Mouse (Mus musculus): ENCODE measurements around the gene Syf2. TPM values are rescaled to one million over a fixed set of nuclear protein-coding genes. Genes with fewer than 3 reads are reported as not detected.
"Not testable (repeated sequence)": the region's sequence is repeated elsewhere in the genome, so short reads cannot be mapped to it uniquely, and the experiment has no call there.

Syf2 gene
- polyA plus RNA-seq (2015; fragmentation: Nextera tagmentation; extraction: Ambion mirVana), result 74.0 and 75.3 TPM in 2 replicates

DNA sequence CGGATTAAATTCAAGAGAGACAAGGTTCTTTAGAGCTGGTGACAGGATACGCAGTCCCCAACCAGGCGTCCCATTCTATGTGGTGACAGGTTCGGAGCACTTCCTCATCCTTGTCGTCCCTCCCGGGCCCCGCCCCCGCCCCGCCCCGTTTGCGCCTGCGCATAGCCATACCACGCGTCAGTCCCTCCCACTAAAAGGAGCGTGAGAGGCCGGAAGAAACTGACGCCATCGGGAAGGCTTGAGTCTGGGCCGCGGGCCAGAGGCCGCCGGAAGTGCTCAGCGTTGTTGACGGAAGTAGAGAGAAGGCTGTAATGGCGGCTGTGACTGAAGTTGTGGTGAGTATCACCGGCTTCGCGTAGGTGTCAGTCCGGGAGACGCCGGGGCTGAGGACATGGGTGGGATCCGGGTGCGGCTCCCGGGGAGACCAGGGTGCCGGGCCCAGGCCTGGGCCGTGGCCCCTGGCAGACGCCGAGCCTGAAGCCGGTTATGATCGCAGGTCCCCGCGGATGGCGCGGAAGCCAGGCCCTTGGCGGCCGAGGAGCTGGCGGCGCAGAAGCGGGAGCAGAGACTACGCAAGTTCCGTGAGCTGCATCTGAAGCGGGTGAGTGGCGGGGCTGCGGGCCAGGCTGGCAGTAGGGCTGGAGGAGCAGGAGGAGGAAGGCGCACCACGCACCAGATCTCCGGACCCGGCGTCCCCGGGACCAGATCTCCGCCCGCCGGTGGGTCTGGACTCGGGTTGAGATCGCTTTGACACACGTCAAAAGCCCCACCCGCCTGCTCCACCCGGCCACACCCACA, at the start of gene Syf2:
Gene Syf2, plus strand, starts transcription at position 215 of the 798 bp plus-strand sequence.
- Histone ChIP-seq H3K4me2 (replicated peaks) (peak within 1 kb of the TSS; percentile 92), H3K4me1 (replicated peaks) (peaks cover 26% of the 10 kb centered on the region), H3K27ac (peak within 1 kb of the TSS; percentile 84), H3K4me3 (replicated peaks) (peak within 1 kb of the TSS; percentile 99), H3K36me3 (peaks cover 60% of the 10 kb centered on the region), H3K27me3 (no peaks in the 10 kb centered on the region), H3K9ac (replicated peaks) (peak within 1 kb of the TSS; percentile 80), H3K9me3 (no peaks in the 10 kb centered on the region)
- peak; percentile 97 for ATAC-seq
- WGBS, result under 1% methylated on average over 68 of the region's 68 CpGs

DNA sequence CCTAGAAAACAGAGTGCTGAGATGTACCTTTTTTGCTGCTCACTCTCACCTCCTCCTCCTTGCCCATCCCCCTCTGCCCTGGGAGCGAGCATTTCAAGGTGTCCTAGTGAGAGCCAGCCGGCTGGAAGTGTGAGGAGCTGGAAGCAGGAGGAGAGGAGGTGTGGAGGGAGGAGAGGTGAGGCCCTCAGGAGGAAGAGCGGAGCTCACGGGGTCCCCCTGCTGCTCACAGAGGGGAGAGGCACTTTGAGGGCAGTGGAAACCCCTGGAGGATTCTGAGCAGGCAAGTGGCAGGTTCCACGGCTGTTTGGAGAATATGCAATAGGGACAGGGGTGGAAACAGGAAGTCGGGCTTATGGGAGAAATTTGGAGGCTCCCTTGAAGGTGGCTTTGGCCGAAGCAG, 47.4 kb upstream of the Syf2 start:
- 33% methylated on average over 7 of the region's 7 CpGs for WGBS
- H3K27me3 ChIP-seq, result no peaks in the 10 kb centered on the region
- no peak for ATAC-seq
- peaks cover 6% of the 10 kb centered on the region; the same call in 1 of the 2 replicates for H3K4me1 ChIP-seq (replicated peaks)
- H3K4me3 ChIP-seq (replicated peaks), result no peak overlapping the region
- H3K9ac ChIP-seq (replicated peaks), result no peak overlapping the region
- H3K27ac ChIP-seq, result no peak overlapping the region
- H3K9me3 ChIP-seq, result 0 out of 2 replicates have a peak, but pooled peaks cover 3% of the 10 kb centered on the region
- H3K36me3 ChIP-seq, result no peaks in the 10 kb centered on the region
- H3K4me2 ChIP-seq (replicated peaks), result no peak overlapping the region

DNA sequence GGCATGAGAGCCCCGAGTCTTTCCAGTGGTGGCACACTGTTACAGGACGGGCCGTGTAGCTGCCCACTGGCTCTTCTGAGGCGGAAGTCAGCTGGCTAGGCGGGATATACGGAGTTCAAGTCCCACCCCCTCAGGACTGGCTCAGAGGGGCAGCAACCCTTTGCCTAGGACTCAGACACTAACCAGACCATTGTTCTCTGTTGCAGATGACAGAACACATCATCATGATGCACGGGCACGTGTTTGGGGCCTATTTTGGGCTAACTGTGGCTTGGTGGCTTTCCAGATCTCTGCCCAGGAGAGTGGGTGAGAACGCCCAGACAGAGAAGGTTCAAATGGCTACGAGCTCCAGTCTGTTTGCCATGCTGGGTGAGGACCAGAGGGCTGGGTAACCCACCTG, 46.9 kb upstream of the Syf2 start:
- Histone ChIP-seq H3K27me3 (no peaks in the 10 kb centered on the region), H3K36me3 (no peaks in the 10 kb centered on the region), H3K9me3 (0 out of 2 replicates have a peak, but pooled peaks cover 3% of the 10 kb centered on the region), H3K4me1 (replicated peaks) (peaks cover 6% of the 10 kb centered on the region; the same call in 1 of the 2 replicates), H3K9ac (replicated peaks) (no peak overlapping the region), H3K27ac (no peak overlapping the region), H3K4me2 (replicated peaks) (no peak overlapping the region), H3K4me3 (replicated peaks) (no peak overlapping the region)
- 89% methylated on average over 10 of the region's 10 CpGs for WGBS
- no peak for ATAC-seq

DNA sequence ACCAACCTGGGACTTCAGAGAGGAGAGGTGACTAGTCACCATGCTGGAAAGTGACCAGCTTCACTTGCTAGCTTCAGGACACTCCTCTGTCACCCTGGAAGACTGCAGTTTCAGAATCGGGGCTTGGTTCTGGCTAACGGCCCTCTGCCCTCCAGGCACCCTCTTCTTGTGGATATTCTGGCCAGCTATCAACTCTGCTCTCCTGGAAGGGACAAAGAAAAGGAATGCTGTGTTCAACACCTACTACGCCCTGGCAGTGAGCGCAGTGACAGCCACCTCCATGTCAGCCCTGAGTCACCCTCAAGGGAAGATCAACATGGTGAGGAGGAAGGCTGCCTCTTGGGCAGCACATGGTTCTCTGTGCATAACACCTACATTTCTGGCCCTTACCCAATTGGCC, 46.3 kb upstream of the Syf2 start:
- H3K9me3 ChIP-seq, result 0 out of 2 replicates have a peak, but pooled peaks cover 3% of the 10 kb centered on the region
- WGBS, result 93% methylated on average over 4 of the region's 4 CpGs
- no peaks in the 10 kb centered on the region for H3K36me3 ChIP-seq
- no peak overlapping the region for H3K27ac ChIP-seq
- ATAC-seq, result no peak
- H3K4me2 ChIP-seq (replicated peaks), result no peak overlapping the region
- H3K4me1 ChIP-seq (replicated peaks), result peaks cover 5% of the 10 kb centered on the region; the same call in 1 of the 2 replicates
- H3K4me3 ChIP-seq (replicated peaks), result no peak overlapping the region
- H3K9ac ChIP-seq (replicated peaks), result no peak overlapping the region
- no peaks in the 10 kb centered on the region for H3K27me3 ChIP-seq

DNA sequence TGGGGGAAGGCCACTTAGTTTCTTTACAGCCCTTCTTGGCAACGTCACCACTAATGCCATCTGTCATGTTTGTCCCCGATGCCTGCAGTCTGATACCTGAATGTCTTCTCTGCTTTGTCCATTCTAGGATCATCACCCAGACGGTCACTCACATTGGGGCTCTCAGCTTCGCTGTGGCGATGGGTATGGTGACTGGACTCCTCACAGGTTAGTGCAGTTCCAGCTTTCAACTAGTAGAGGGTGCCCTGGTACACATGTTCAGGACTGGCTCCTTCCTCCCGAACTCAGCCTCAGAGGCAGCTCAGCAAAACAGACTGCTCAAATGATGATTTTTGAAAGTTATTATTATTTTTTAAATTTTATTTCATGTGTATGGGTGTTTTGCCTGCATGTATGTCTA, 38.6 kb upstream of the Syf2 start:
- Histone ChIP-seq H3K9me3 (no peaks in the 10 kb centered on the region), H3K9ac (replicated peaks) (no peak overlapping the region), H3K4me3 (replicated peaks) (no peak overlapping the region), H3K27me3 (no peaks in the 10 kb centered on the region), H3K27ac (no peak overlapping the region), H3K4me1 (replicated peaks) (peaks cover 3% of the 10 kb centered on the region; the same call in 1 of the 2 replicates), H3K4me2 (replicated peaks) (no peak overlapping the region), H3K36me3 (peaks cover 23% of the 10 kb centered on the region)
- 82% methylated on average over 6 of the region's 6 CpGs for WGBS
- ATAC-seq, result no peak

DNA sequence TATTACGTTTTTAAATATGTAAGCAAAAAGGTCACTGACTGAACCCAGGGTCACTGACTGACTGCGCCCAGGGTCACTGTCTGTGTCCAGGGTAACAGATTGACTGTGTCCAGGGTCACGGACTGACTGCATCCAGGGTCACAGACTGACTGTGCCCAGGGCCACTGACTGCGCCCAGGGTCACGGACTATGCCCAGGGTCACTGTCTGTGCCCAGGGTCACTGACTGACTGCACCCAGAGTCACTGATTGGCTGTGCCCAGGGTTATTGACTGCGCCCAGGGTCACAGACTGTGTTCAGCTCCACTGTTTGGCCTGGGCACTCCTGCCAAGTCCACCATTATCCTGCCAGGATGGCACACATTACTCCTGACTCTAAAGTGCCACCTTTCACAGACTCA, 33.4 kb upstream of the Syf2 start:
- peaks cover 74% of the 10 kb centered on the region for H3K36me3 ChIP-seq

DNA sequence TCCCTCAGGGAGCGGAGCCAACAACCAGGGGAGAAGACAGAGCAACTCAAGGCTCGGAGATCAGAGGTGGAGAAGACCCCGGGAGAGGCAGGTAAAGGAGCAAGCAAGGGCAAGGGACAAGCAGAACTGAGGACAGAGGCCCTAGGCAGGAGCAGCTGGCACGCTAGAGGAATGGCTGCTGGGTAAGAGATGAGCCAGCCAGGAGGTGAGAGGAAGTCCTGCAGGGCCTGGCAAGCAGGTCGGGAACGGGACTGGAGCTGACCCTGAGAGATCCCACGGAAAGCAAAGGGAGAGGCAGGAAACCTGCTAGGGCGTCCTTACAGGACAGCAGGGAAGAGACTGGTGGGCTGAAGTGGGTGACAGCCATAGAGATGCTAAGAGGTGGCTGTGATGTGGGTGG, 29.6 kb upstream of the Syf2 start:
- no peak overlapping the region for H3K4me3 ChIP-seq (replicated peaks)
- no peaks in the 10 kb centered on the region for H3K9me3 ChIP-seq
- 97% methylated on average over 8 of the region's 8 CpGs for WGBS
- H3K36me3 ChIP-seq, result peaks cover 99% of the 10 kb centered on the region
- no peak for ATAC-seq
- H3K9ac ChIP-seq (replicated peaks), result no peak overlapping the region
- H3K27ac ChIP-seq, result no peak overlapping the region
- H3K4me1 ChIP-seq (replicated peaks), result no peaks in the 10 kb centered on the region
- no peak overlapping the region for H3K4me2 ChIP-seq (replicated peaks)
- no peaks in the 10 kb centered on the region for H3K27me3 ChIP-seq

More for the DNA sequence above, 33.4 kb upstream of the Syf2 start:
- Histone ChIP-seq H3K9me3 (no peaks in the 10 kb centered on the region), H3K4me2 (replicated peaks) (no peak overlapping the region), H3K9ac (replicated peaks) (no peak overlapping the region), H3K4me3 (replicated peaks) (no peak overlapping the region), H3K27me3 (no peaks in the 10 kb centered on the region), H3K4me1 (replicated peaks) (peaks cover 3% of the 10 kb centered on the region; the same call in 1 of the 2 replicates), H3K27ac (no peak overlapping the region)
- 93% methylated on average over 6 of the region's 6 CpGs for WGBS
- ATAC-seq, result no peak

DNA sequence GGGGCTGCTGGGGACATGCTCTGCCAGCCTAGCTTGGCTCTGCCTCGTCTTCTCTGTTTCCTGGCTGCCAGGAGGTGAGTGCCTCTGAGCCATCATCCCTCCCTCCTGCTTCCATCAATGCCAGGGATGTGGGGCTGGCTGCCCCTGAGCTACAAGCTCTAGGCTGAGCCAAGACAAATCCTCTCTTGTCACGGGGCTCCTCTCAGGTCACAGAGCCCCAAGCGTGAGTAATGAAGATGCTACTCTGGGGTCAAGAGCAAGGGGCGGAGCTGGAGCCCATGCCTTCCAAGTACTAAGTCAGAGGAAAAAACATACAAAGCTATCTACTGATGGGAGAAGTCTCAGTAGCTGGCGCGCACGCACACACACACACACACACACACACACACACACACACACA, 27.7 kb upstream of the Syf2 start:
- ATAC-seq, result no peak
- peaks cover 99% of the 10 kb centered on the region for H3K36me3 ChIP-seq
- WGBS, result 56% methylated on average over 4 of the region's 7 CpGs

DNA sequence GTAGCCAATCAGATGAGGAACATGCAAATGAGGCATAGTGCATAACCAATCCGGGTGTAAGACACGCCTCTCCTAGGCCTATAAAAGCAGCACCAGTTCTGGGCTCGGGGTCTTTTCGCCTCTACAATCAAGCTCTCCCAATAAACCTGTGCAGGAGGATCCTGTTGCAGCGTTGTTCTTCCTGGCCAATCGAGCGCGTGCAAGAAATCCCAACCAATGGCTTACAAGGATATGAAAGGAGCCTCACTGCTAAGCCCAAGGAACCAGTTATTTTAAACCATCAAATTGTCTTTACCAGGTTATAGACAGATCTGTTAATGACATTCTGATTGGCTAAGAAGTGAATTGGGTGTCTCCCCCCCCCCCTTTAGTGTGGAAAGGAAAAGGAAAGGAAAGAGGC, 19.3 kb upstream of the Syf2 start:
- H3K9me3 ChIP-seq; H3K27me3 ChIP-seq; H3K9ac ChIP-seq (replicated peaks); H3K4me3 ChIP-seq (replicated peaks); H3K4me2 ChIP-seq (replicated peaks); ATAC-seq; H3K27ac ChIP-seq: not testable (repeated sequence)
- 99% methylated on average over 7 of the region's 8 CpGs for WGBS
- peaks cover 47% of the 10 kb centered on the region for H3K36me3 ChIP-seq
- H3K4me1 ChIP-seq (replicated peaks), result peaks cover 18% of the 10 kb centered on the region

More for the DNA sequence above, 27.7 kb upstream of the Syf2 start:
- Histone ChIP-seq H3K4me1 (replicated peaks) (no peaks in the 10 kb centered on the region), H3K4me2 (replicated peaks) (no peak overlapping the region), H3K27me3 (no peaks in the 10 kb centered on the region), H3K4me3 (replicated peaks) (no peak overlapping the region), H3K27ac (no peak overlapping the region), H3K9ac (replicated peaks) (no peak overlapping the region), H3K9me3 (no peaks in the 10 kb centered on the region)

DNA sequence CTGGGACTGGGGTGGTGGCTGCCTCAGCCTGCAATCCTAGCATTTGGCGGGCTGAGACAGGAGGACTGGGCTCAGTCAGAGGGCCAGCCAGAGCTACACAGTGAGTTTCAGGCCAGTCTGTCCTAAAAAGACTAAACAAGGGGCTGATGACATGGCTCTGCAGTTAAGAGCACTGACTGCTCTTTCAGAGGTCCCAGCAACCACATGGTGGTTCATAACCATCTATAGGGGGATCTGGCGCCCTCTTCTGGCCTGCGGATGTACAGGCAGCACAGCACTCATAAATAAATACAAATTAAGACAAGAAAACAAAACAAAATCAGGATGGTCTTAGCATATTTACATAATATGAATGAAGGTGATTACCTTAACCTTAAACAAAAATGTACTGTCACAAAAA, 17.3 kb upstream of the Syf2 start:
- H3K4me1 ChIP-seq (replicated peaks), result peaks cover 18% of the 10 kb centered on the region
- peak overlapping the region; percentile 94 for H3K4me3 ChIP-seq (replicated peaks)
- no peak overlapping the region for H3K27ac ChIP-seq
- H3K4me2 ChIP-seq (replicated peaks), result peak overlapping the region; percentile 75
- H3K9me3 ChIP-seq, result no peaks in the 10 kb centered on the region
- 26% methylated on average over 3 of the region's 3 CpGs for WGBS
- ATAC-seq, result no peak
- H3K27me3 ChIP-seq, result no peaks in the 10 kb centered on the region
- peaks cover 27% of the 10 kb centered on the region for H3K36me3 ChIP-seq
- peak overlapping the region; percentile 28; the same call in 1 of the 2 replicates for H3K9ac ChIP-seq (replicated peaks)

DNA sequence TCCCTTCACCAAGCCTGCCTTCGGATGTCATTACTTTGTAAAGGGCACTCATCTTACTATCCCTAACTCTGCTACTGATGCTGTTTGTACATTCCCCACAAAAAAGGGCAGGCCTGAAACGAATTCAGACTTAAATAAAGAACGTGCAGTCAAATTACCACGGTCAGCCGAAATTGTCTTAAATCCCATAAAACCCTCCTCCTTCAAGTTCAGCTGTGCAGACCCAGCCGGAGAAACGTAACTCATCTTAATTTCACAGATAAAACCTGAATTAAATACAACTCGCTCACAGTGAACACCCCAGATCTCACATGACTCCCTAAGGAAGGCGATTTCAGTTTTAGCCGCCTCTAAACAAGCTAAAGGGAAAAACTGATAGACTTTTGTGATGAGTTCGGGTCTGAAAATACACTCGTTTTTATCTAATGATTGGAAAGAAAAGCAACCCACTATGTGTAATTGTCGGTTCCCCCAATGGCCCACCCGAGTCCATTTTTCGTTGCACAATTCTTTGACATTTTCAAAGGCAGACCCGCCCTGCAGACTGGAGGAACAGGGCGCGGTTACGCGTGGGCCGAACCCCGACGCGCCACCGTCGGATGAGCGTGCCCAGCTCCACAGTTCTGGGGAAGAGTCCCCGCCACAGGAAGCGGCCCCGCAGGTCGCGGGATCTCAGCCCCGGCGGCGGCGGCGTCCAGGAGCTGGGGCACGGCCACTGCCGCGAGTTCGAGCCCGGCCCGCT, 16.4 kb upstream of the Syf2 start:
- H3K4me1 ChIP-seq (replicated peaks), result peaks cover 18% of the 10 kb centered on the region
- H3K27me3 ChIP-seq, result no peaks in the 10 kb centered on the region
- peak overlapping the region; percentile 87 for H3K27ac ChIP-seq
- peak; percentile 81 for ATAC-seq
- no peaks in the 10 kb centered on the region for H3K9me3 ChIP-seq
- H3K4me3 ChIP-seq (replicated peaks), result peak overlapping the region; percentile 94
- H3K9ac ChIP-seq (replicated peaks), result peak overlapping the region; percentile 94
- peak overlapping the region; percentile 75 for H3K4me2 ChIP-seq (replicated peaks)
- peaks cover 18% of the 10 kb centered on the region for H3K36me3 ChIP-seq
- 1% methylated on average over 43 of the region's 43 CpGs for WGBS

DNA sequence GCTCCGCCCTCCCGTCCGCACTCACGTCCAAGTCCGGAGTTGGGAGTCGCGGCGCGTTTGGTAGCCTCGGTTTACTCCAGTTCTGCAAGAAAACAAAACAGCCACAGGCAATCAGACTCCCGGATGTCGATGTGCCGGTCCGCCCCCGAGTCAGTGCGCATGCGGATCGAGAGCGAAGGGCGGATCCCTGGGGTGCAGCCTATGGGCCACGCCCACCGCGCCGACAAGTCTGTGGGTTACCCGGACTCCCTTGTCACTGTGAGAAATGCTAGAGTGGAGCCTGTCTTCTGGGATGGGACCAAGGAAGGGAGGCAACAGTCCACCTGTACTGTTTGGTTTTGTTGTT, 15.9 kb upstream of the Syf2 start, which contains the start of gene Tmem50a:
Gene Tmem50a, minus strand, starts transcription at position 161 of the 346 bp plus-strand sequence.
- Histone ChIP-seq H3K27me3 (no peaks in the 10 kb centered on the region), H3K4me2 (replicated peaks) (peak within 1 kb of the TSS; percentile 75), H3K36me3 (peaks cover 14% of the 10 kb centered on the region), H3K27ac (peak within 1 kb of the TSS; percentile 87), H3K4me1 (replicated peaks) (peaks cover 18% of the 10 kb centered on the region), H3K4me3 (replicated peaks) (peak within 1 kb of the TSS; percentile 94), H3K9me3 (no peaks in the 10 kb centered on the region), H3K9ac (replicated peaks) (peak within 1 kb of the TSS; percentile 94)
- ATAC-seq, result peak; percentile 91
- 0% methylated on average over 25 of the region's 25 CpGs for WGBS

Measured in midbrain, embryonic 13.5 days (tissue).